Mouse (Mus musculus): ENCODE measurements around the gene Cacng7. TPM values are rescaled to one million over a fixed set of nuclear protein-coding genes. Genes with fewer than 3 reads are reported as not detected.

The Cacng7 gene
- polyA plus RNA-seq, 1 experiment from 2014 or later = 1.7 TPM

- WGBS = 11% methylated on average over 42 of the region's 42 CpGs
- Histone ChIP-seq H3K27me3 (ENCODE audit: low read depth, poor library complexity, severe bottlenecking) (peaks cover 39% of the 10 kb centered on the region), H3K36me3 (peaks cover 46% of the 10 kb centered on the region), H3K4me3 (no peak overlapping the region), H3K4me1 (peaks cover 19% of the 10 kb centered on the region), H3K27ac (replicated peaks) (no peak overlapping the region), H3K9me3 (replicated peaks) (no peaks in the 10 kb centered on the region)
- DNase-seq (ENCODE audit: low spot score) = no peak
Measured at GRCm38 (mm10) chr7:3366705-3367516, 34.2 kb downstream of the Cacng7 start.

GRCm38 (mm10) chr7:3367569-3367968 is 34.8 kb downstream of the Cacng7 start:
- Histone ChIP-seq H3K27ac (replicated peaks) (no peak overlapping the region), H3K36me3 (peaks cover 41% of the 10 kb centered on the region), H3K9me3 (replicated peaks) (no peaks in the 10 kb centered on the region), H3K4me1 (peaks cover 19% of the 10 kb centered on the region), H3K27me3 (ENCODE audit: low read depth, poor library complexity, severe bottlenecking) (peaks cover 39% of the 10 kb centered on the region), H3K4me3 (peak overlapping the region; percentile 18)
- no peak for DNase-seq (ENCODE audit: low spot score)
- 5% methylated on average over 11 of the region's 11 CpGs for WGBS

- 27% methylated on average over 12 of the region's 12 CpGs for WGBS
Measured at GRCm38 (mm10) chr7:3368311-3368710, 35.6 kb downstream of the Cacng7 start.

GRCm38 (mm10) chr7:3369189-3369588 is 36.4 kb downstream of the Cacng7 start:
- H3K9me3 ChIP-seq (replicated peaks) = no peaks in the 10 kb centered on the region

More at GRCm38 (mm10) chr7:3368311-3368710, 35.6 kb downstream of the Cacng7 start:
- Histone ChIP-seq H3K9me3 (replicated peaks) (no peaks in the 10 kb centered on the region), H3K36me3 (peaks cover 37% of the 10 kb centered on the region), H3K27ac (replicated peaks) (no peak overlapping the region), H3K27me3 (ENCODE audit: low read depth, poor library complexity, severe bottlenecking) (peaks cover 39% of the 10 kb centered on the region), H3K4me1 (peaks cover 19% of the 10 kb centered on the region), H3K4me3 (no peak overlapping the region)
- no peak for DNase-seq (ENCODE audit: low spot score)

GRCm38 (mm10) chr7:3370407-3370806 is 37.7 kb downstream of the Cacng7 start:
- no peak for DNase-seq (ENCODE audit: low spot score)
- peaks cover 18% of the 10 kb centered on the region for H3K36me3 ChIP-seq
- H3K9me3 ChIP-seq (replicated peaks) = no peaks in the 10 kb centered on the region
- H3K27me3 ChIP-seq (ENCODE audit: low read depth, poor library complexity, severe bottlenecking) = peaks cover 30% of the 10 kb centered on the region
- no peak overlapping the region for H3K4me3 ChIP-seq
- WGBS = 52% methylated on average over 4 of the region's 4 CpGs
- H3K27ac ChIP-seq (replicated peaks) = no peak overlapping the region
- peaks cover 19% of the 10 kb centered on the region for H3K4me1 ChIP-seq

More at GRCm38 (mm10) chr7:3369189-3369588, 36.4 kb downstream of the Cacng7 start:
- 85% methylated on average over 6 of the region's 6 CpGs for WGBS
- Histone ChIP-seq H3K4me1 (peaks cover 19% of the 10 kb centered on the region), H3K27ac (replicated peaks) (no peak overlapping the region), H3K4me3 (no peak overlapping the region), H3K27me3 (ENCODE audit: low read depth, poor library complexity, severe bottlenecking) (peaks cover 39% of the 10 kb centered on the region), H3K36me3 (peaks cover 30% of the 10 kb centered on the region)
- DNase-seq (ENCODE audit: low spot score) = no peak

- Histone ChIP-seq H3K4me3 (no peak overlapping the region), H3K36me3 (no peaks in the 10 kb centered on the region), H3K9me3 (replicated peaks) (no peaks in the 10 kb centered on the region), H3K27ac (replicated peaks) (no peak overlapping the region), H3K4me1 (peaks cover 8% of the 10 kb centered on the region), H3K27me3 (ENCODE audit: low read depth, poor library complexity, severe bottlenecking) (peaks cover 11% of the 10 kb centered on the region)
- no peak for DNase-seq (ENCODE audit: low spot score)
- 59% methylated on average over 2 of the region's 2 CpGs for WGBS
Measured at GRCm38 (mm10) chr7:3372376-3372775, 39.6 kb downstream of the Cacng7 start.

- no peaks in the 10 kb centered on the region for H3K27me3 ChIP-seq (ENCODE audit: low read depth, poor library complexity, severe bottlenecking)
- no peaks in the 10 kb centered on the region for H3K36me3 ChIP-seq
- DNase-seq (ENCODE audit: low spot score) = no peak
- no peak overlapping the region for H3K4me3 ChIP-seq
- no peaks in the 10 kb centered on the region for H3K4me1 ChIP-seq
- WGBS = 90% methylated on average over 8 of the region's 8 CpGs
- H3K27ac ChIP-seq (replicated peaks) = no peak overlapping the region
- H3K9me3 ChIP-seq (replicated peaks) = no peaks in the 10 kb centered on the region
Measured at GRCm38 (mm10) chr7:3373754-3374153, 41.0 kb downstream of the Cacng7 start.

GRCm38 (mm10) chr7:3376831-3377230 is 44.1 kb downstream of the Cacng7 start:
- DNase-seq (ENCODE audit: low spot score) = peak; percentile 42
- H3K4me1 ChIP-seq = no peaks in the 10 kb centered on the region
- no peak overlapping the region for H3K4me3 ChIP-seq
- no peaks in the 10 kb centered on the region for H3K9me3 ChIP-seq (replicated peaks)
- WGBS = 52% methylated on average over 4 of the region's 4 CpGs
- no peak overlapping the region for H3K27ac ChIP-seq (replicated peaks)
- H3K36me3 ChIP-seq = no peaks in the 10 kb centered on the region
- no peaks in the 10 kb centered on the region for H3K27me3 ChIP-seq (ENCODE audit: low read depth, poor library complexity, severe bottlenecking)

GRCm38 (mm10) chr7:3382123-3382522 is 49.4 kb downstream of the Cacng7 start:
- Histone ChIP-seq H3K27ac (replicated peaks) (no peak overlapping the region), H3K9me3 (replicated peaks) (no peaks in the 10 kb centered on the region), H3K36me3 (no peaks in the 10 kb centered on the region), H3K4me3 (no peak overlapping the region), H3K4me1 (no peaks in the 10 kb centered on the region), H3K27me3 (ENCODE audit: low read depth, poor library complexity, severe bottlenecking) (no peaks in the 10 kb centered on the region)
- WGBS = 90% methylated on average over 9 of the region's 9 CpGs
- no peak for DNase-seq (ENCODE audit: low spot score)

- Histone ChIP-seq H3K9me3 (replicated peaks) (no peaks in the 10 kb centered on the region), H3K36me3 (no peaks in the 10 kb centered on the region), H3K4me1 (peaks cover 9% of the 10 kb centered on the region), H3K27me3 (ENCODE audit: low read depth, poor library complexity, severe bottlenecking) (no peaks in the 10 kb centered on the region), H3K27ac (replicated peaks) (no peak overlapping the region), H3K4me3 (no peak overlapping the region)
- DNase-seq (ENCODE audit: low spot score) = no peak
- WGBS = 89% methylated on average over 5 of the region's 5 CpGs
Measured at GRCm38 (mm10) chr7:3384807-3385319, 52.1 kb downstream of the Cacng7 start.

- no peak overlapping the region for H3K4me3 ChIP-seq
- no peaks in the 10 kb centered on the region for H3K36me3 ChIP-seq
- DNase-seq (ENCODE audit: low spot score) = no peak
- WGBS = 88% methylated on average over 6 of the region's 6 CpGs
- H3K9me3 ChIP-seq (replicated peaks) = no peaks in the 10 kb centered on the region
- no peaks in the 10 kb centered on the region for H3K27me3 ChIP-seq (ENCODE audit: low read depth, poor library complexity, severe bottlenecking)
- H3K4me1 ChIP-seq = peaks cover 22% of the 10 kb centered on the region
- H3K27ac ChIP-seq (replicated peaks) = no peak overlapping the region
Measured at GRCm38 (mm10) chr7:3386036-3386730, 53.4 kb downstream of the Cacng7 start.

GRCm38 (mm10) chr7:3387761-3388160 is 55.0 kb downstream of the Cacng7 start:
- Histone ChIP-seq H3K4me3 (no peak overlapping the region), H3K27me3 (ENCODE audit: low read depth, poor library complexity, severe bottlenecking) (no peaks in the 10 kb centered on the region), H3K27ac (replicated peaks) (no peak overlapping the region), H3K4me1 (peaks cover 38% of the 10 kb centered on the region), H3K36me3 (no peaks in the 10 kb centered on the region), H3K9me3 (replicated peaks) (no peaks in the 10 kb centered on the region)
- 87% methylated on average over 18 of the region's 18 CpGs for WGBS
- DNase-seq (ENCODE audit: low spot score) = no peak

GRCm38 (mm10) chr7:3388885-3389284 is 56.1 kb downstream of the Cacng7 start:
- peaks cover 40% of the 10 kb centered on the region for H3K4me1 ChIP-seq
- no peaks in the 10 kb centered on the region for H3K27me3 ChIP-seq (ENCODE audit: low read depth, poor library complexity, severe bottlenecking)
- no peaks in the 10 kb centered on the region for H3K9me3 ChIP-seq (replicated peaks)
- H3K4me3 ChIP-seq = no peak overlapping the region
- DNase-seq (ENCODE audit: low spot score) = no peak
- peaks cover under 1% of the 10 kb centered on the region for H3K36me3 ChIP-seq
- H3K27ac ChIP-seq (replicated peaks) = no peak overlapping the region
- 72% methylated on average over 6 of the region's 6 CpGs for WGBS
